Mouse (Mus musculus) neural tube, embryonic 11.5 days (tissue): Measurements from ENCODE around the gene Svop. TPM values are rescaled to one million over a fixed set of nuclear protein-coding genes. Genes with fewer than 3 reads are reported as not detected.

ENCODE experiments used
- ATAC-seq: fragments of 200-750 bp; cut with Nextera tagmentation; 2 replicates; pipeline ENCODE4 v1.8.0; 2017; ENCODE audit warnings: moderate number of reproducible peaks, mild to moderate bottlenecking, moderate TSS enrichment, moderate library complexity; ENCODE audit not compliant: insufficient read depth, low FRiP score, low TSS enrichment
- DNase-seq: peaks from one replicate; pipeline ENCODE4 v3.0.0-alpha.2; 2015; ENCODE audit warnings: low spot score
- H3K27ac ChIP-seq: fragments of 300-500 bp; sonication (generic); 2 replicates; pipeline ENCODE4 v1.5.1; 2014; ENCODE audit warnings: low read depth, mild to moderate bottlenecking, low read length
- H3K27me3 ChIP-seq: fragments of 300-500 bp; sonication (generic); 2 replicates; pipeline ENCODE4 v1.6.1; 2014; ENCODE audit warnings: mild to moderate bottlenecking, low read length, mixed read lengths; ENCODE audit not compliant: control insufficient read depth, insufficient read depth
- H3K36me3 ChIP-seq: fragments of 300-500 bp; sonication (generic); 2 replicates; pipeline ENCODE4 v1.6.1; 2014; ENCODE audit warnings: mild to moderate bottlenecking, low read length, moderate library complexity, mixed read lengths; ENCODE audit not compliant: control insufficient read depth, insufficient read depth
- H3K4me1 ChIP-seq: fragments of 300-500 bp; sonication (generic); 2 replicates; pipeline ENCODE4 v1.6.1; 2014; ENCODE audit warnings: low read length, mixed read lengths; ENCODE audit not compliant: control insufficient read depth, insufficient read depth
- H3K4me2 ChIP-seq: fragments of 300-500 bp; sonication (generic); 2 replicates; pipeline ENCODE4 v1.6.1; 2014; ENCODE audit warnings: low read depth, mild to moderate bottlenecking, moderate library complexity
- H3K4me3 ChIP-seq: fragments of 300-500 bp; sonication (generic); 2 replicates; pipeline ENCODE4 v1.5.1; 2014; ENCODE audit warnings: low read depth, low read length
- H3K9ac ChIP-seq: fragments of 300-500 bp; sonication (generic); 2 replicates; pipeline ENCODE4 v1.6.1; 2014; ENCODE audit warnings: mild to moderate bottlenecking, low read length
- H3K9me3 ChIP-seq: fragments of 300-500 bp; sonication (generic); 2 replicates; pipeline ENCODE4 v1.6.1; 2016; ENCODE audit warnings: low read length; ENCODE audit not compliant: control insufficient read depth
- WGBS: fragments of 180-500 bp; shearing (Covaris S2); extraction: QIAGEN DNeasy Blood & Tissue Kit; methylation state at CpG from one replicate; pipeline ENCODE4 v1.1.7; 2014; 5-methylcytosine and 5-hydroxymethylcytosine counted together
- polyA plus RNA-seq: library from polyadenylated mRNA; unstranded; fragments of >200 nt; fragmentation: Nextera tagmentation; extraction: Ambion mirVana; gene quantifications from 2 replicates; pipeline ENCODE4 v1.2.1, GENCODE M21; 2014

Gene Svop
- polyA plus RNA-seq, 1 experiment from 2014 or later: 32.9 TPM

DNA sequence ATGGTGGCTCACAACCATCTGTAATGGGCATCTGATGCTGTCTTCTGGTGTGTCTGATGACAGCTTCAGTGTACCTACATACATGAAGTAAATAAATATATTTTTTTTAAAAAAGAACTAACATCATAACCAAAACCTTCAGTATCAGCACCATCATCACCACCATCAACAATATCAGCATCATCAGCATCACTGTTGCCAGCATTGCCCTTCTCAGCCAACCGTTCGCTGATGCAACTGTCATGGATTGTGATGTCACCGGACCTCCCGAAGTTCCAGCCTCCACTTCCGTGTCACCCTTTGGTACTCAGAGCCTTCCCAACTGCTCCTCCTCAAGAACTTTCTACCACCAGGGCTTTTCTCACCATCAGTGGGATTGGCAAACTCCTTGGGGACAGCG, 26.2 kb downstream of the Svop start, which contains the start of gene Usp30:
TSS of gene Usp30 (plus strand) at position 301 of the 400 bp plus-strand sequence.
- no peaks in the 10 kb centered on the region for H3K27me3 ChIP-seq
- no peak within 1 kb of the TSS for H3K9ac ChIP-seq
- H3K4me3 ChIP-seq: no peak within 1 kb of the TSS
- DNase-seq: no peak
- H3K4me1 ChIP-seq: no peaks in the 10 kb centered on the region
- no peak within 1 kb of the TSS for H3K27ac ChIP-seq
- ATAC-seq: no peak
- 96% methylated on average over 6 of the region's 6 CpGs for WGBS
- no peaks in the 10 kb centered on the region for H3K36me3 ChIP-seq
- no peaks in the 10 kb centered on the region for H3K9me3 ChIP-seq
- no peak within 1 kb of the TSS for H3K4me2 ChIP-seq

GRCm38 (mm10) chr5:114063958-114064357, 27.4 kb downstream of the Svop start:
- Histone ChIP-seq H3K4me3 (no peak overlapping the region), H3K9ac (no peak overlapping the region), H3K27ac (no peak overlapping the region), H3K9me3 (no peaks in the 10 kb centered on the region), H3K4me1 (no peaks in the 10 kb centered on the region), H3K4me2 (no peak overlapping the region), H3K27me3 (no peaks in the 10 kb centered on the region), H3K36me3 (no peaks in the 10 kb centered on the region)
- ATAC-seq: no peak
- 75% methylated on average over 4 of the region's 4 CpGs for WGBS
- DNase-seq: no peak

DNA sequence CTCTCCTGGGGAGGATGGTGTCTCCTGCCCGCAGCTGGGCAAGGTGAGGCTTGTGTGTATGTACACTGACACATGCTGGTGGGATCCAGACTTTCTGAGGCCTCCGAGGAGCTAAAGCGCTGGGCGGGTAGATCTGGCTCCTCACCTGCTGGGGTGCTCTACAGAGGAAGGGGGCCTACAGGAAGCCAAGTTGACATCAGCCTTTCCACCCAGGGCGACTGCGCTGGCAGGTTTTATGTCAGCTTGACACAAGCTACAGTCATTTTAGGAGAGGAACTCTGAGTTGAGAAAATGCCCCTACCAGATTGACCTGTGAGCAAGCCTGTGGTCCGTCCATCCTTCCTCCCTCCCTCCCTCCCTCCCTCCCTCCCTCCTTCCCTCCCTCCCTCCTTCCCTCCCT, 29.7 kb downstream of the Svop start:
- Histone ChIP-seq H3K9me3 (no peaks in the 10 kb centered on the region), H3K4me1 (no peaks in the 10 kb centered on the region), H3K27ac (no peak overlapping the region), H3K36me3 (no peaks in the 10 kb centered on the region), H3K4me2 (no peak overlapping the region), H3K4me3 (no peak overlapping the region), H3K9ac (no peak overlapping the region), H3K27me3 (no peaks in the 10 kb centered on the region)
- DNase-seq (no peak), ATAC-seq (no peak)
- WGBS: 51% methylated on average over 7 of the region's 7 CpGs

- Histone ChIP-seq H3K4me1 (no peaks in the 10 kb centered on the region), H3K4me3 (no peak overlapping the region), H3K36me3 (no peaks in the 10 kb centered on the region), H3K9me3 (no peaks in the 10 kb centered on the region), H3K4me2 (no peak overlapping the region), H3K9ac (no peak overlapping the region), H3K27me3 (no peaks in the 10 kb centered on the region), H3K27ac (no peak overlapping the region)
- no peak for DNase-seq
- ATAC-seq: no peak
- 83% methylated on average over 9 of the region's 9 CpGs for WGBS
These were observed 34.1 kb downstream of the Svop start for GRCm38 (mm10) chr5:114057129-114057731.

DNA sequence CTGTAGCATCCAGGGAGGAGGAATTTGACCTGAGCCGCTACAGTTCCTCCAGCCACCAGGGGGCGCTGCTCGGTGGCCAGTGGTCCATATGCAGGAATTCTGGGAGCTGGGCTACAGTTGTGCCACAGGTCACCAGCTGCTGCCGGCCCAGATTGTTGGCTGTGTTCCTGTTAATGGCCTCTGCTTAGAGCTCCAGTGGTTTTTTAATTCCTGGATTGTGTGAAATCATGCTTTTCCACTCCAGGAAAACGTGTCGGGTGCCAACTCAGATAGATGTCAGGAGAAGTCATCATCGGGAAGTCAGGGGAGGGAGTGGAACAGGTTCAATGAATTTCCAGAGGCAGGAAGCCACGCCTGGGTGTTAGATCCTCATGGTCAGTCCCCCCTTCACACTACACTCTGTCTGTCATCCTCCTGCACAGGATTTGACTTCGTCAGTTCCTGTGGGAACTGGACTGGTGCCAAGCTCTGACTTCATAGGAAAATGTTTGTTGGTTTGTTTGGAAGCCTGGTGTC, 39.1 kb downstream of the Svop start:
- 30% methylated on average over 9 of the region's 9 CpGs for WGBS
- H3K36me3 ChIP-seq: no peaks in the 10 kb centered on the region
- no peaks in the 10 kb centered on the region for H3K4me1 ChIP-seq
- H3K9me3 ChIP-seq: no peaks in the 10 kb centered on the region
- H3K4me3 ChIP-seq: no peak overlapping the region
- no peaks in the 10 kb centered on the region for H3K27me3 ChIP-seq
- H3K27ac ChIP-seq: no peak overlapping the region
- DNase-seq: peak; percentile 73
- no peak for ATAC-seq
- H3K9ac ChIP-seq: no peak overlapping the region
- H3K4me2 ChIP-seq: no peak overlapping the region

GRCm38 (mm10) chr5:114048731-114049308, 42.5 kb downstream of the Svop start:
- no peaks in the 10 kb centered on the region for H3K4me1 ChIP-seq
- H3K4me2 ChIP-seq: no peak overlapping the region
- no peak for ATAC-seq
- H3K36me3 ChIP-seq: no peaks in the 10 kb centered on the region
- no peak for DNase-seq
- H3K9me3 ChIP-seq: no peaks in the 10 kb centered on the region
- WGBS: 60% methylated on average over 12 of the region's 12 CpGs
- H3K9ac ChIP-seq: no peak overlapping the region
- H3K27me3 ChIP-seq: no peaks in the 10 kb centered on the region
- no peak overlapping the region for H3K4me3 ChIP-seq
- no peak overlapping the region for H3K27ac ChIP-seq

DNA sequence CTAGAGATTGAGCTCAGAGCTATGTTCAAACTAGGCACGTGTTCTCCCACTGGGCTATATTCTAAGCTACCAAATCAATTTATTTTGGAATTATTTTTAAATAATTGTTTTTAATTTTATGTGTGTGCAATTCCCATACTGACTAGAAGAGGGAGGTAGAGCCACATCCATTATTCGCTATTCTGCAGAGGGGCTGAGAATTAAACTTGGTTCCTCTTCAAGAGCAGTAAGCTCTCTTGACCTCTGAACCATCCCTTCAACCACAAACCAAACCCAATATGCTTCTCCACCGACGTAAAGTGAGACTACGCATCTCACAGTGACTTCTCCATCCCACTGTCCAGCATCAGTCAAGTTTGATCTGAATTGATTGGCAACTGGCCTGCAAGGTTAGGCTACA, 44.2 kb downstream of the Svop start:
- Histone ChIP-seq H3K27me3 (no peaks in the 10 kb centered on the region), H3K4me1 (no peaks in the 10 kb centered on the region), H3K36me3 (no peaks in the 10 kb centered on the region), H3K9me3 (no peaks in the 10 kb centered on the region), H3K4me2 (no peak overlapping the region), H3K9ac (no peak overlapping the region), H3K4me3 (no peak overlapping the region), H3K27ac (no peak overlapping the region)
- no peak for DNase-seq
- ATAC-seq: no peak
- 84% methylated on average over 5 of the region's 5 CpGs for WGBS

DNA sequence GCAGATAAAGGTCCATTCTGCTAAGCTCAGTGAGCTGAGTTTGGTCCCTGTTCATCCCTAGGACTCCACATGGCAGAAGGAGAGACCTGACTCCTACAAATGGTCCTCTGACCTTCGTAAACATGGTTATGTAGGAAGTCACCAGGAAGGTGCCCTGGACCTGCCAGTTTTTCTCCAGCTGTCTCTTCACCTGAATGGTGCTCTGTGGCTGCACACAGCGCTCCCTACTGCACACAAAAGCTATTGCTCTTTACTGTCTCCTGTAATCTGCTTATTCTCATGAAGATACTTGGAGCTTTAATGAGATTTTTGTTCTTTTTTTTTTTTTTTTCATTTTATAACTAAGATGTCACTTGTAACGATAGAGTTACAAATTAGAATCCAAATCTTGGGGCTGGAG, 44.8 kb downstream of the Svop start:
- WGBS: 53% methylated on average over 3 of the region's 3 CpGs
- no peak overlapping the region for H3K4me3 ChIP-seq
- H3K9ac ChIP-seq: no peak overlapping the region

GRCm38 (mm10) chr5:114046151-114046550, 45.2 kb downstream of the Svop start:
- ATAC-seq: no peak

More for the DNA sequence above, 44.8 kb downstream of the Svop start:
- no peak for DNase-seq
- no peaks in the 10 kb centered on the region for H3K36me3 ChIP-seq
- H3K27me3 ChIP-seq: no peaks in the 10 kb centered on the region
- no peak overlapping the region for H3K4me2 ChIP-seq
- no peaks in the 10 kb centered on the region for H3K9me3 ChIP-seq
- H3K4me1 ChIP-seq: no peaks in the 10 kb centered on the region; the same call in 1 of the 2 replicates
- H3K27ac ChIP-seq: no peak overlapping the region
- ATAC-seq: no peak

More at GRCm38 (mm10) chr5:114046151-114046550, 45.2 kb downstream of the Svop start:
- H3K9ac ChIP-seq: no peak overlapping the region
- H3K27me3 ChIP-seq: no peaks in the 10 kb centered on the region
- DNase-seq: no peak
- H3K4me2 ChIP-seq: no peak overlapping the region
- no peaks in the 10 kb centered on the region; the same call in 1 of the 2 replicates for H3K4me1 ChIP-seq
- H3K9me3 ChIP-seq: no peaks in the 10 kb centered on the region
- 83% methylated on average over 3 of the region's 3 CpGs for WGBS
- H3K36me3 ChIP-seq: no peaks in the 10 kb centered on the region
- H3K27ac ChIP-seq: no peak overlapping the region
- H3K4me3 ChIP-seq: no peak overlapping the region
